Mouse (Mus musculus) intestine, embryonic 14.5 days (tissue): ENCODE data around the gene Npepps. TPM values are rescaled to one million over a fixed set of nuclear protein-coding genes. Genes with fewer than 3 reads are reported as not detected.
"Not testable (repeated sequence)": the region's sequence is repeated elsewhere in the genome, so short reads cannot be mapped to it uniquely, and the experiment has no call there.

ENCODE experiments used
- ATAC-seq: fragments of 200-750 bp; cut with Nextera tagmentation; replicated peaks from 2 replicates; pipeline ENCODE4 v1.8.0; 2017; ENCODE audit warnings: low read depth, moderate number of reproducible peaks, moderate TSS enrichment, moderate library complexity; ENCODE audit not compliant: low FRiP score, low TSS enrichment
- DNase-seq: peaks from one replicate; pipeline ENCODE4 v3.0.0-alpha.2; 2018; ENCODE audit warnings: low spot score
- H3K27ac ChIP-seq: fragments of 300-500 bp; sonication (generic); 2 replicates; pipeline ENCODE4 v1.5.1; 2014; ENCODE audit warnings: low read depth, mild to moderate bottlenecking, control low read depth
- H3K27me3 ChIP-seq: fragments of 300-500 bp; sonication (generic); replicated peaks from 2 replicates; pipeline ENCODE4 v1.6.1; 2014; ENCODE audit warnings: low read length, control low read depth; ENCODE audit not compliant: control insufficient read depth, insufficient read depth
- H3K36me3 ChIP-seq: fragments of 300-500 bp; sonication (generic); 2 replicates; pipeline ENCODE4 v1.6.1; 2014; ENCODE audit warnings: low read length, control low read depth; ENCODE audit not compliant: control insufficient read depth, insufficient read depth
- H3K4me1 ChIP-seq: fragments of 300-500 bp; sonication (generic); replicated peaks from 2 replicates; pipeline ENCODE4 v1.6.1; 2014; ENCODE audit warnings: low read length, control low read depth, mixed read lengths; ENCODE audit not compliant: control insufficient read depth, insufficient read depth
- H3K4me2 ChIP-seq: fragments of 300-500 bp; sonication (generic); 2 replicates; pipeline ENCODE4 v1.6.1; 2014; ENCODE audit warnings: low read length
- H3K4me3 ChIP-seq: fragments of 300-500 bp; sonication (generic); 2 replicates; pipeline ENCODE4 v1.5.1; 2014; ENCODE audit warnings: low read depth, low read length, control low read depth, mixed read lengths
- H3K9ac ChIP-seq: fragments of 300-500 bp; sonication (generic); 2 replicates; pipeline ENCODE4 v1.6.1; 2014; ENCODE audit warnings: mild to moderate bottlenecking, low read length
- H3K9me3 ChIP-seq: fragments of 300-500 bp; sonication (generic); 2 replicates; pipeline ENCODE4 v1.6.1; 2016; ENCODE audit warnings: low read length, control low read depth; ENCODE audit not compliant: control insufficient read depth
- WGBS: fragments of 180-500 bp; shearing (Covaris S2); extraction: QIAGEN DNeasy Blood & Tissue Kit; methylation state at CpG from one replicate; pipeline ENCODE4 v1.1.7; 2014; 5-methylcytosine and 5-hydroxymethylcytosine counted together
- polyA plus RNA-seq: library from polyadenylated mRNA; unstranded; fragments of >200 nt; fragmentation: Nextera tagmentation; extraction: Ambion mirVana; gene quantifications from 2 replicates; pipeline ENCODE4 v1.2.1, GENCODE M21; 2014

The Npepps gene
- 83.1 and 90.0 TPM in 2 replicates for polyA plus RNA-seq

DNA sequence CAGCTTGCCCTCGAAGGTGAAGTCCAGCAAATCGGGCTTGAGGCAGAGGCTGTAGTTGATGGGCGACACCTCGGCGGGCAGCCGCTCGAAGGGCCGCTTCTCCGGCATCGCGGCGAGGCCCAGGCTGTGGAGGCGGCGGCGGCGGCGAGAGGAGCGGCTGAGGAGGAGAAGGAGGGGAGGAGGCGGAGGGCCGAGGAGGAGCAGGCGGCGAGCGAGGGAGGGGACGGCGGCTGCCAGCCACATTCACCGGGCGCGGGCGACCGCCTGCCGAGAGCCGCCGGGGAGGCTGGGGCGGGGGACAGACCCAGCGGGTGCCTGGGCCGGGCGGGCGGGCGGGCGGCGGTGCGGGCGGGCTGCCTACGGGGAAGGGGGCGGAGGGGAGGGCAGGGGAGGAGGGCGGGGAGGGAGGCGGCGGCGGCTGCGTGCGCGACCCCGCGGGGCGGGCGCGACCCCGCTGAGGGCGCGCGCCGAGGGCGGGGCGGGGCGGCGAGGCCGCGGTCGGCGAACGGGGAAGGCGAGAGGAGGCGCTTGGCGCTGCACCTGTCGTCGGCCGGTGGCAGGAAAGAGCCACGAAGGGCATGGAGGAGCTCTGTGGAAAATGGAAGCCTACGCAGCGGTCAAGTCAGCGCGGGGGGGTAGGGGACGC is at the start of gene Npepps:
Gene Npepps, minus strand, starts transcription at position 423 of the 646 bp plus-strand sequence.
- peaks cover 11% of the 10 kb centered on the region; the same call in 1 of the 2 replicates for H3K4me1 ChIP-seq
- H3K27me3 ChIP-seq, result no peaks in the 10 kb centered on the region
- H3K4me3 ChIP-seq, result peak within 1 kb of the TSS; percentile 100
- H3K9me3 ChIP-seq, result no peaks in the 10 kb centered on the region
- no peaks in the 10 kb centered on the region for H3K36me3 ChIP-seq
- peak; percentile 76 for ATAC-seq
- peak within 1 kb of the TSS; percentile 98 for H3K9ac ChIP-seq
- H3K27ac ChIP-seq, result peak within 1 kb of the TSS; percentile 93
- WGBS, result under 1% methylated on average over 49 of the region's 83 CpGs
- peak; percentile 89 for DNase-seq
- H3K4me2 ChIP-seq, result peak within 1 kb of the TSS; percentile 61

DNA sequence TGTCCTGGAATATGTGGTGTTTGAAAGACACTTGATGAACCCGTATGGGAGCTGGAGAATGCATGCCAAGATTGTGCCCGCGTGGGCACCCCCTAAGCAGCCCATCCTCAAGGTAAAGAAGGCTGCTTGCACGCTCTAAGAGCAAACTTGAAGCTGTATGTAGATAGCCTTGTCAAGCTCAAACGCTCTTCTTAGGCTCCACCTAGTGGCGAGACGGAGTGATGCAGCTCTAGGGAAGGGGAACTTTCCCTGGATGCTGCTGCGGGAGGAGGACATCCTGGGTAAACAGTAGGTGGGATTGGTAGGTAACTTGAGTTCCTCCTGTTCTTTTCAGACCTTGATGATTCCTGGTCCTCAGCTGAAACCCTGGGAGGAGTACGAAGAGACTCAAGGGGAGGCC is 47.7 kb upstream of the Npepps start:
- Histone ChIP-seq H3K4me1 (no peaks in the 10 kb centered on the region), H3K4me2 (no peak overlapping the region), H3K4me3 (no peak overlapping the region), H3K27ac (no peak overlapping the region), H3K9ac (no peak overlapping the region), H3K9me3 (no peaks in the 10 kb centered on the region), H3K36me3 (peaks cover 63% of the 10 kb centered on the region), H3K27me3 (no peaks in the 10 kb centered on the region)
- DNase-seq, result peak; percentile 92
- 27% methylated on average over 9 of the region's 9 CpGs for WGBS
- no peak; the same call in 1 of the 2 replicates for ATAC-seq

- Histone ChIP-seq H3K4me1 (no peaks in the 10 kb centered on the region), H3K36me3 (peaks cover 64% of the 10 kb centered on the region), H3K9ac (no peak overlapping the region), H3K9me3 (no peaks in the 10 kb centered on the region), H3K27me3 (no peaks in the 10 kb centered on the region), H3K4me2 (no peak overlapping the region), H3K4me3 (no peak overlapping the region), H3K27ac (no peak overlapping the region)
- ATAC-seq, result no peak
- WGBS, result 64% methylated on average over 1 of the region's 1 CpGs
- DNase-seq, result no peak
Observed at GRCm38 (mm10) chr11:97325224-97325623, 44.8 kb upstream of the Npepps start.

- WGBS, result 85% methylated on average over 8 of the region's 8 CpGs
- H3K36me3 ChIP-seq, result peaks cover 48% of the 10 kb centered on the region
Observed at GRCm38 (mm10) chr11:97321894-97322600, 41.6 kb upstream of the Npepps start.

GRCm38 (mm10) chr11:97321197-97321596 is 40.8 kb upstream of the Npepps start:
- H3K27ac ChIP-seq, result no peak overlapping the region
- no peaks in the 10 kb centered on the region for H3K9me3 ChIP-seq
- H3K9ac ChIP-seq, result no peak overlapping the region
- no peak for DNase-seq
- H3K4me3 ChIP-seq, result no peak overlapping the region
- no peaks in the 10 kb centered on the region for H3K27me3 ChIP-seq
- no peak for ATAC-seq
- H3K4me1 ChIP-seq, result peaks cover 6% of the 10 kb centered on the region
- whole genome bisulfite sequencing, result 91% methylated on average over 8 of the region's 8 CpGs
- no peak overlapping the region for H3K4me2 ChIP-seq
- H3K36me3 ChIP-seq, result peaks cover 39% of the 10 kb centered on the region

More at GRCm38 (mm10) chr11:97321894-97322600, 41.6 kb upstream of the Npepps start:
- not testable (repeated sequence) for H3K4me3 ChIP-seq, H3K27ac ChIP-seq, ATAC-seq, H3K9me3 ChIP-seq, H3K4me2 ChIP-seq, H3K4me1 ChIP-seq, H3K27me3 ChIP-seq, DNase-seq, H3K9ac ChIP-seq

DNA sequence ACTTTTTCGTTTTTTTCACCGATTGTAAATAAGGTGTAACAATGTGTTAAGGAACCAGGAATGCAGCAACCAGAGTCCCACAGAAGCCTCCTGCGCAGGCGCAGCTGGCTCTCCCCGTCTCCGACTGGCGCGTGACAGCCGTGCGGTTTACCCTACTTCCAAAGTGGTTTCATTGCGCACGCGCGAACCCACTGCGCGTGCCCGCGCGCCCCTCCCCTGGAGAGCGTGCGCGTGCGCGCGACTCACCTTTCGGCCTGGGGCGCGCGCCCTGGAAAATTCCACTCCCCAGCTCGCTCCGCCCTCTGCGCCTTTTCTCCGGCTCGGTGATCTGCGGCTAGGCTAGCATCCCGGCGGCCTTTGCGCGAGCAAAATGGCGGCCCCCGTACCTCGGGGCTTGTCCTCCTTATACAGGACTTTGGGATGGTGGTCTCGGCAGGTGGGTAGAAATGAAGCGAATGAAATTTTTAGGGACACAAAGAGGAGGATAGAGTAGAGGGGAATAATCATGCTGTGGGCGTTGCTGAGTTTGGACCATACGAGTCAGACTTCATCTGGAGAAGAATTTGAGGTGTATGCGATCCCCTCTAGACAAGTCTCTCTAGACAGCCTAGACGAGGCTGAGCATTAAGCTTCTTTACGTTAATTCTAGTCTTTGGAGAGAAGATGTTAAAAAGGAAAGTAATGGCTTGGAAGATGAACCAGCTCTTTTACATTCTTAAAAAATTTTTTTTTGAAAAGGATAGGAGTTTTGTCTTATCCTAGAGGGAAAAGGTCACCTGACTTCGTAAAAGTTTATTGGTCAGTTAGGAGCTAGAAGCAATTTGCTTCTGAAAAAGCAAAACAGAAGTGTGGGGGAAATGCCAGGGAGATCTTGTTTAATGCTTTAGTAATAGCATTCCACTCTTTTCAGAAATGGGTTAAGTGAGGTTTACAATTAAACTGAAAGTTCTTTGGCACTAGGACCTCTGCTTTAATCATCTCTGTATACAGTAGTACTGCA is 35.4 kb upstream of the Npepps start, which contains the start of gene Mrpl45:
Gene Mrpl45, plus strand, starts transcription at position 213 of the 1,000 bp plus-strand sequence.
- peak; percentile 92 for ATAC-seq
- H3K9me3 ChIP-seq, result no peaks in the 10 kb centered on the region
- H3K27me3 ChIP-seq, result no peaks in the 10 kb centered on the region
- H3K27ac ChIP-seq, result peak within 1 kb of the TSS; percentile 65
- peak within 1 kb of the TSS; percentile 70 for H3K4me2 ChIP-seq
- H3K9ac ChIP-seq, result peak within 1 kb of the TSS; percentile 67
- peaks cover 9% of the 10 kb centered on the region; the same call in 1 of the 2 replicates for H3K36me3 ChIP-seq
- H3K4me1 ChIP-seq, result peaks cover 17% of the 10 kb centered on the region
- DNase-seq, result peak; percentile 99
- under 1% methylated on average over 50 of the region's 50 CpGs for WGBS
- peak within 1 kb of the TSS; percentile 74 for H3K4me3 ChIP-seq

- 43% methylated on average over 8 of the region's 8 CpGs for WGBS
- Histone ChIP-seq H3K36me3 (peaks cover 9% of the 10 kb centered on the region; the same call in 1 of the 2 replicates), H3K9ac (peak overlapping the region; percentile 13; the same call in 1 of the 2 replicates), H3K27me3 (no peaks in the 10 kb centered on the region), H3K9me3 (no peaks in the 10 kb centered on the region), H3K27ac (peak overlapping the region; percentile 64), H3K4me2 (peak overlapping the region; percentile 54), H3K4me1 (peaks cover 19% of the 10 kb centered on the region), H3K4me3 (peak overlapping the region; percentile 74)
- ATAC-seq (peak; percentile 7; the same call in 1 of the 2 replicates), DNase-seq (no peak)
Observed at GRCm38 (mm10) chr11:97314751-97315503, 34.5 kb upstream of the Npepps start.
